Mouse (Mus musculus) brown adipose tissue, adult 24 weeks (tissue): Measurements from ENCODE around the gene Tlx2. TPM values are rescaled to one million over a fixed set of nuclear protein-coding genes. Genes with fewer than 3 reads are reported as not detected.

Source experiments
- H3K27ac ChIP-seq: fragments of 200-500 bp; replicated peaks from 2 replicates; pipeline ENCODE4 v1.5.1; 2012; ENCODE audit warnings: low read depth, mild to moderate bottlenecking, low read length
- H3K4me1 ChIP-seq: fragments of 200-500 bp; 2 replicates; pipeline ENCODE4 v1.6.1; 2012; ENCODE audit warnings: low read length, mixed read lengths; ENCODE audit not compliant: control insufficient read depth, insufficient read depth, insufficient read length
- H3K4me3 ChIP-seq: fragments of 200-500 bp; 2 replicates; pipeline ENCODE4 v1.5.1; 2012; ENCODE audit warnings: low read depth, mild to moderate bottlenecking, low read length, moderate library complexity; ENCODE audit not compliant: insufficient read depth
- polyA plus RNA-seq: library from polyadenylated mRNA; stranded (reverse); fragments of >200 nt; gene quantifications from 2 replicates; pipeline ENCODE4 v1.2.4, GENCODE M21; 2012; ENCODE audit not compliant: missing spikeins, insufficient read depth, insufficient read length

Tlx2 gene
- polyA plus RNA-seq, 1 experiment, result not detected

DNA sequence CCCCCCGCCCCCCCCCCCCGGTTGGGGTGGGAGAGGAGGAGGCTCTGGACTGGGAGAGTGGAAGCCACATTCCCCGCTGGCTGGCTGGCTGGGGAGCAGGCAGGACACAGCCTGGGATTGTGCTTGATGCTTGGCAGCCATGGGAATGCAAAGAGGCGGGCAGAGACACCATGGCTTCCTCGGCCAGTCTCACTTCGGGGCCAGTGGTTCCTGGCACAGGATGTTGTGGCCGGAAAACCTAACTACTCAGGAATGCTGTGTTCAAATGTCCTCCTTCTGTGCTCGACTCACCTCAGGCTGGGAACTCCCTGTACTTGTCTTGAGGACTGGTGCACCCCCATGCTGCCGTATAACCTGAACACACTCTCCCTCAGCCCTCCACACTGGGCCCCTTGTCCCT is 42.4 kb downstream of the Tlx2 start:
- Histone ChIP-seq H3K4me1 (no peaks in the 10 kb centered on the region), H3K27ac (no peak overlapping the region), H3K4me3 (no peak overlapping the region)

- no peak overlapping the region for H3K4me3 ChIP-seq
- H3K27ac ChIP-seq, result no peak overlapping the region
- no peaks in the 10 kb centered on the region for H3K4me1 ChIP-seq
Measured at GRCm38 (mm10) chr6:83027293-83027692, 42.8 kb downstream of the Tlx2 start.

DNA sequence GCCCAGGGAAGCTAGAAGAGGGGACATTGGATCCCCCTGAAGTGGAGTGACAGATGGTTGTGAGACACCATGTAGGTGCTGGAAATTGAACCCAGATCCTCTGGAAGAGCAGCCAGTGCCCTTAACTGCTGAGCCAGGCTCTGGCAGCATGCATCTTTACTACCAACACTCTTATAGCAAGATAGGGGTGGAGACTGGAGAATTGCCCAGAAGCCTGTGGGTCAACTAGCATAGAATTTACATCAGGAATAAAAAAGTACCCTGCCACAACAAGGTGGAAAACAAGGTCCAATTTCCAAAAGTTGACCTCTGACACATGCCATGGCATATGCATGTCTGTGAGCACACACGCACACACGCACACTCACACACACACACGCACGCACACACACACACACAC is 44.9 kb downstream of the Tlx2 start:
- H3K27ac ChIP-seq, result no peak overlapping the region
- H3K4me3 ChIP-seq, result no peak overlapping the region
- no peaks in the 10 kb centered on the region for H3K4me1 ChIP-seq

- no peak overlapping the region for H3K4me3 ChIP-seq
- no peaks in the 10 kb centered on the region for H3K4me1 ChIP-seq
- no peak overlapping the region for H3K27ac ChIP-seq
Measured at GRCm38 (mm10) chr6:83024421-83024820, 45.7 kb downstream of the Tlx2 start.

- H3K27ac ChIP-seq, result no peak overlapping the region
- H3K4me3 ChIP-seq, result no peak overlapping the region
- no peaks in the 10 kb centered on the region for H3K4me1 ChIP-seq
Measured at GRCm38 (mm10) chr6:83023786-83024185, 46.3 kb downstream of the Tlx2 start.

DNA sequence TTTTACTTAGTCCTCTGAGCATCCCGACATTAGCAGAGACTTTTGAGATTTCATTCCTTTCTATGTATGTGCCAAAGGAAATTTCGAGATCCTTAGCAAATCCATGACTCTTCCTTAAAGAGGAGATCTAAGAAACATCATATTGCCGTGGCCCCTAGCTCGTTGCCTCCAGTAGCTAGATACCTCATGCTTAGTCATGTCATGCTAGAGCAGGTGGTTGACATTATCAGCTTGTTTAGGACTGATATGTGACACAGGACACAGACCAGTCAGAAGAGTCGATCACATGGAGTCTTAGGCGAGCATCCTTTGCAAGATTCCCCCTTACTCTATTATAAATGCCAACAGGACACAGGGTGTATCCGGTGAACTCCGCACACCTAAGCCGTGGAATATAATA is 47.1 kb downstream of the Tlx2 start:
- no peak overlapping the region for H3K27ac ChIP-seq
- no peaks in the 10 kb centered on the region for H3K4me1 ChIP-seq
- H3K4me3 ChIP-seq, result no peak overlapping the region

GRCm38 (mm10) chr6:83020836-83021593 is 49.1 kb downstream of the Tlx2 start:
- H3K4me3 ChIP-seq, result no peak overlapping the region
- no peak overlapping the region for H3K27ac ChIP-seq
- peaks cover 8% of the 10 kb centered on the region for H3K4me1 ChIP-seq

DNA sequence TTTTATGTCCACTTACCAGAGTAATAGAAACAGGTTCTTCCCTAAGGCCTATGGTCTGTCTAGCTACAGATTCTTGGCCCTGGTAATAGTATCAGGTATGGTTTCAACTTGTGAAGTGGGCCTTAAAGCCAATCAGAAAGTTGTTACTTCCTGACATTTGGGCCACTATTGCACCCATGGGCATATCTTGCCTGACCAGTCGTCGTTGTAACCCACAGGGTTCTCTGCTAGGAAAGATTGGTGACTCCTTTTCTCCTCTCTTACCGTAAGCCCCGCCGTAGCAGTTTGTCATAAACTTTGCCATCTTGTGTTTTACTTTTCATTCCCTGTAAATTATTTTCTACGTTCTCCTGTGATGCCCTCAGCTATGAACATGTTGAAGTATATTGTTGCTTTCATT is 50.0 kb downstream of the Tlx2 start:
- H3K4me3 ChIP-seq, result no peak overlapping the region
- peaks cover 8% of the 10 kb centered on the region for H3K4me1 ChIP-seq
- no peak overlapping the region for H3K27ac ChIP-seq

DNA sequence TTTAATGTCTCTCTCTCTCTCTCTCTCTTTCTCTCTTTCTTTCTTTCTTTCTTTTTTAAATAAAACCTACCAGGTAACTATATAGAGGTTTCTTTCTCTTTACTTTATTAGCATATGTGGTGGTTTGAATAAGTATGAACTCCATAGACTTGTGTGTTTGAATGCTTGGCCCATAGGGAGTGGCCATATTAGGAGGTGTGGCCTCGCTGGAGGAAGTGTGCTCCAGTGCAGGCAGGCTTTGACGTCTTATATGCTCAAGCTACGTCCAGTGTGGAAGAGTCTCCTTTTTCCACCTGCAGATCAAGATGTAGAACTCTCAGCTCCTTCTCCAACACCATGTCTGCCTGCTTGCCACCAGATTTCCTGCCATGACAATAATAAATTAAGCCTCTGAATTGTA is 51.0 kb downstream of the Tlx2 start:
- Histone ChIP-seq H3K4me3 (no peak overlapping the region), H3K27ac (no peak overlapping the region), H3K4me1 (peaks cover 8% of the 10 kb centered on the region)

Other genes starting within 250 kb of the Tlx2 start
- not detected in 2 replicates for gene Sema4f, start 130.5 kb downstream of the Tlx2 start, polyA plus RNA-seq
- not detected in 2 replicates for gene M1ap, start 123.4 kb downstream of the Tlx2 start, polyA plus RNA-seq
- 1.3 and 1.5 TPM in 2 replicates for gene Dok1, start 36.8 kb downstream of the Tlx2 start, polyA plus RNA-seq
- gene Loxl3, start 36.1 kb downstream of the Tlx2 start, polyA plus RNA-seq, result 0.63 and 1.6 TPM in 2 replicates
- 78.0 and 97.2 TPM in 2 replicates for gene Aup1, start 15.8 kb downstream of the Tlx2 start, polyA plus RNA-seq
- 42.8 and 48.9 TPM in 2 replicates for gene Htra2, start 15.0 kb downstream of the Tlx2 start, polyA plus RNA-seq
- 0.79 TPM in 1 of 2 replicates, not detected in the other for gene Dqx1, start 12.4 kb downstream of the Tlx2 start, polyA plus RNA-seq
- gene Pcgf1, start 7.6 kb upstream of the Tlx2 start, polyA plus RNA-seq, result 16.5 and 22.5 TPM in 2 replicates
- not detected in 2 replicates for gene Lbx2, start 16.1 kb upstream of the Tlx2 start, polyA plus RNA-seq
- gene Ccdc142, start 31.3 kb upstream of the Tlx2 start, polyA plus RNA-seq, result not detected in 2 replicates
- not detected in 2 replicates for gene Gm42688, start 31.3 kb upstream of the Tlx2 start, polyA plus RNA-seq
- gene Mrpl53, start 38.7 kb upstream of the Tlx2 start, polyA plus RNA-seq, result 172 and 202 TPM in 2 replicates
- gene Mogs, start 45.2 kb upstream of the Tlx2 start, polyA plus RNA-seq, result 6.0 and 6.2 TPM in 2 replicates
- 62.1 and 70.3 TPM in 2 replicates for gene Wbp1, start 51.3 kb upstream of the Tlx2 start, polyA plus RNA-seq
- gene Ino80b, start 55.1 kb upstream of the Tlx2 start, polyA plus RNA-seq, result 8.7 and 13.1 TPM in 2 replicates
- gene Rtkn, start 65.2 kb upstream of the Tlx2 start, polyA plus RNA-seq, result 4.5 and 7.1 TPM in 2 replicates
- gene Wdr54, start 86.1 kb upstream of the Tlx2 start, polyA plus RNA-seq, result not detected in 2 replicates
- gene 1700003E16Rik, start 86.1 kb upstream of the Tlx2 start, polyA plus RNA-seq, result not detected in 2 replicates
- gene Dctn1, start 95.6 kb upstream of the Tlx2 start, polyA plus RNA-seq, result 31.0 and 31.2 TPM in 2 replicates
- not detected in 2 replicates for gene Slc4a5, start 149.5 kb upstream of the Tlx2 start, polyA plus RNA-seq